Mouse (Mus musculus) adrenal gland (tissue): ENCODE data around the gene Kcnh5.

Experiments
- intact Hi-C: fragments of 180-260 bp; cut with DNase I; formaldehyde crosslinking; loops from one replicate; pipeline ENCODE4 v1.15.1; 2025

Gene Kcnh5

GRCm38 (mm10) chr12:74966266-74966665 is 210.9 kb downstream of the Kcnh5 start:
- intact Hi-C loops = no loop called here

DNA sequence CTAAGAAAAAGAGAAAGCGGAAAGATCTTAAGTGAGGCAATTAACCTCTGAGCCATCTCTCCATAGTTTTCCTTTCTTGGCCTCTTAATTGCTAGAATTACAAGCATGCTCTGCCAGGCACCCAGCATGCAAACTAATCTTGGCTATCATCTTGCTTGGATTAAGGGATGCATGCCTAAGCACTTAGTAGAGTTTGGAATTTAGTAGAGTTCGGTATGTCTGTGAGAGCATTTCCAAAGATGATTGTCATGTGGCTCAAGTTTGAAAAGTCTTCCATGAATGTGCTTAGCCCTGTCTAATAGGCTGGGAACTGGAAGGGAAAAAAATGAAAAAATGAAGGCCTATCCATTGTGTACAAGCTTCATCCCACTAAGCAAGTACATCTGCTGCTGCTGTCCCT is 224.5 kb downstream of the Kcnh5 start:
- intact Hi-C loops = no loop called here

DNA sequence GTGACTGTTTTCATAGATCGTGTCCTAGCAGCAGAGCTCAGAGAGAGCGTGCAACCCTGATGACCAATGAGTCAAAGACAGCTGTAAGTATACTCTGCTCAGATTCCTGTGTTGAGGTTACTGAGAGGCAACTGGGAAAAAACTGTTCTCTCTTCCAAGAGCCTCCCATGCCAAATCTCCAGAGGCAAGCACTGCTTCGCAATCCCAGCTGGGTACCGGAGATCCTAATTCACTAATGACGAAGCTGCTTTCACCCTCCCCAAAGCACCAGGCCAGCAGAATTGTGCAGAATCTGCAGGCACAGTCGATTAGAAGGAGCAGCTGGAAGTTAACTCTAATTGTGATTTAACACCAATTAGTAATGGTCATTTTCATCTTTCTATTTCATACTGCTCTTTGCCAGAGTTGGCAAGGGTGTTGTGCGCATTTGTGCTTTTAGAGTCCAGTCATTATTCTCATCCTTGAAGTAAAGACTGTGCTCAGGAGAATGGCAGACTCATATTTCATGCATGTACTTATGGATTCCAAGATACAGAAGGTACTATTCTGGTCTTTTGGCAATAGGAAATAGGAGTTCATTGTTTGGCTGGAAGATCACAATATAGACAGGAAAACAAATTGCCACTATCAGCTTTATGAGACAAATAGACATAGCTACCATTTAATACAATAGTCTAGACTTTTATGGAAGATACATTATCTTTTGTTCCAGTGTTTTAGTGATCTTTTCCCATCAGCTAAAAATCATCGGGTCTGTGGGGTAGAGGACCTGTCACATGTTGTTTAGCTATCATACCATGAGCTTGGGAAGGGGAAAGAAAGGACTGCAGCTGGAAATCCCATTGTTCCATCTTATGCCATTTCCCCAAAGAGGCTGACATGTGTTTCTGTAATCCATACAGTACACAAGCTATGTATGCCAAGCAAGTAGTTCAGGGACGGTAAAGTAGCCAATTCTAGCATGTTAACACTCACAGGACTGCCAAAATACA is 225.7 kb downstream of the Kcnh5 start:
- intact Hi-C loops = no loop called here

GRCm38 (mm10) chr12:74901331-74901730 is 275.8 kb downstream of the Kcnh5 start:
- intact Hi-C loops = no loop called here

DNA sequence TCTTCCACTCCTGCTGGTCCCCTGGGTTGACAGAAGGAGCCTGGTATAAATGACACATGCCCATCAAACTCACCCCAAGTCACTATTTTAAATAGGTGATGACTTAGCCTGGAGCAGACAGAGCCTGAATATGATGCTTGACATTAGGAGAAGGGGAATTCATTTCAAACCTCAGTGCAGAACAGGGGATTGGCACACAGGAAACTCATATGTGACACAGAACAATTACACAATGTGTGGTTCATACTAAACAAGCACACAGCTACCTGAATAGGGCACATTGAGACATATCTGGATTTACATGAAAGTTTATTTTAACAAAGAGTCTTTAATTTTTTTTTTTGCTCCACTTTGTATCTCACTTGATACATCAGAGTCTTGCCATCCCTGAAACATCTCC is 276.4 kb downstream of the Kcnh5 start:
- intact Hi-C loops = no loop called here

DNA sequence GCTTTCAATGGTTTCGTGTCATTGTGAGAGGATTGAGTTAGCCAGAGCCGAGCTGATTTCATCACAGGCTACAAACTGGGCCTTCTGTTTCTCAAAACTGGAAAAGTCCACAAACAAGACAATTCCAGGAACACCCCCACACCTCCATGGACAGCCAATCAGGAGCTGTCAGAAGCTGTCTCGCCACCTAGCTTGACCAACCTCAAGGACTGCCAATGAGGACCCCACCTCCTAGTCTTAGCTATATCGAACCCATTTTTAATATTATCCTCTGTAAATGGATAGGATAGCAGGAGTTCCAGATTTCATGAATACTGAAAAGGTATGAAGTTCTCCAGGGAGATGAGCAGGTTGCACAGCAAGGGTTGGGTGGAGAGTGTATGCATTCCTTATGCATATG is 278.1 kb downstream of the Kcnh5 start:
- intact Hi-C loops = no loop called here

DNA sequence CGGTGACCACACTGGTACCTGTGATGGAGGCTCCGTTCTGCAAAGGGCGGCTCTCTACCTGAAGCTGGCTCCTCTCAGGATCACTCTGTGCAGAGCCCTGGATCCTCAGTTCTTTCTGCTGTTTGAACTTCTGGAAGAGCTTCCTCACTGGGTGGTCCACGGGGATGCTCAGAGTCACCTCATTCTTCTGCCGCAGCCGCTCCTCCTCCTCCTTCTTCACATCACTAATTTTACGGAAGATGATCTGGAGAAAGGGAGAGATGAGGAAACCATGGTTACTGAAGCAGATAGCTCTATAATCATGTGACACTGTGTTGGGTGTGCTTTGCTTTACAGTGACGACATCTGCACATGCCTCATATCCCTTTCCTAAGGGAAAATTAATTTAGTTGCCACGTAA is 278.9 kb downstream of the Kcnh5 start:
- intact Hi-C loops = no loop called here

- intact Hi-C loops = no loop called here
Observed at GRCm38 (mm10) chr12:74894870-74895423, 282.2 kb downstream of the Kcnh5 start.

DNA sequence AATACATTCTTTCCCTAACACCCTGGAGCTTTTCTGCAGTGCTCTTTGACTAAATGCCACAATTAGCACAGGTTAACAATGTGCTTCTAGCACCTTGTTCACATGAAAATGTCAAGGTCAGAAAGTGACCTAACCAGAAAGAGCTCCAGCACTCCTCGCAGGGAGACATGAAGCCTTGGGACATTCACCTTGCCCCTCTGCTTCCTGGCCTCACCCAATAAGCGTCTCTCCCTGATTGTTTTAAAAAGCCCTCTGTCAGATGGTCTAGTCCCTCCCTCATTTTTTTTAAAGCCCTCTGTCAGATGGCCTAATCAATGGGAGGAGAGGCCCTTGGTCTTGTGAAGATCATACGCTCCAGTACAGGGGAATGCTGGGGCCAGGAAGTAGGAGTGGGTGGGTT is 287.7 kb downstream of the Kcnh5 start:
- intact Hi-C loops = no loop called here

GRCm38 (mm10) chr12:74887064-74887463 is 290.1 kb downstream of the Kcnh5 start:
- intact Hi-C loops = no loop called here

GRCm38 (mm10) chr12:74881344-74881743 is 295.8 kb downstream of the Kcnh5 start:
- intact Hi-C loops = no loop called here

DNA sequence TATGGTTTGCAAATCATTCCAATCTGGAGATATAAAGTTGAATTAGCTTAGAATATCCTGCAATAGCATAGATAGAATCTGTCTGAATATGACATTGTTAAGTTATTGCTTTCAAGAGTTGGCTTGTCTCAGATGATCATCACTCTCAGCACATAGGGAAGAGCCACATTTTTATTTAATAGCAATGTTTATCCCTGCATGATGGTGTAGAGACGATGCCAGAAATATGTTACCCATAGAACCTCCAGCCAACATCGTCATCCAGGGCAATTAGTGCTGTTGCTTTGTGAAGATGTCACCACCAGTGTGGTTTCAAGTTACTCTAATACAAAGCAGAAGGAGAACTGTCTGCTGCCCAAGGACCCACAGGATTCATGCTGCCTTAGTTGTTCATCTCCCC is 321.5 kb downstream of the Kcnh5 start:
- intact Hi-C loops = no loop called here

GRCm38 (mm10) chr12:74854263-74854662 is 322.9 kb downstream of the Kcnh5 start:
- intact Hi-C loops = no loop called here

DNA sequence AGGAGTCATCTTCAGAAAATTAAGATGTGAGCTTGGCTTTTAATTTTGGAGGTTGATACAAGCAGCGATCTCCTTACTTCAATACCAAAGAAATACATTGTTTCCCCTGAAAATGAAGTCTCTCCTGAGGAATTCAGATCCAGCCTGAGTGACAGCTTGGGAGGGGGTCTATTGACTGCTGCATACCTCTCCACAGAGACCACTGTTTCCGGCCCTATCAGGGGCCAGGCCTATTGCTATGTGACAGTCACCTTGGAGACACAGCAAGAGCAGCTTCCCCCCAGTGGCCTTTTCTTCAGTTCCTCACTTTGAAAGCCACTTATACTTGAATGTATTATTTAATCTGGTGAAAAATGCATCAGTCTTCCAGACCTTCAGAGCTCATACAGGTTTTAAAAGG is 326.8 kb downstream of the Kcnh5 start:
- intact Hi-C loops = no loop called here

- intact Hi-C loops = no loop called here
Observed at GRCm38 (mm10) chr12:74849912-74850311, 327.2 kb downstream of the Kcnh5 start.

GRCm38 (mm10) chr12:74848611-74849347 is 328.4 kb downstream of the Kcnh5 start:
- intact Hi-C loops = no loop called here
